Mouse (Mus musculus): ENCODE measurements at regions not wholly inside any gene's neighbourhood (a gene's known extent, or its start where the extent isn't known, plus 50 kb on each side); places are given as distances from the start of the nearest gene placed in this dataset.
A peak's percentile ranks its signal among the peaks of the same experiment; 100 is the strongest.

GRCm38 (mm10) chr2:9422686-9423085, 458.4 kb upstream of the 4930412O13Rik start:
- H3K9me3 ChIP-seq (ENCODE audit: control insufficient read depth, low read length): no peaks in the 10 kb centered on the region
- no peak overlapping the region for H3K4me3 ChIP-seq (ENCODE audit: low read depth, low read length)
- no peak overlapping the region for H3K9ac ChIP-seq (ENCODE audit: low read length)
- DNase-seq (ENCODE audit: low spot score) (no peak), ATAC-seq (replicated peaks; ENCODE audit: low FRiP score, low TSS enrichment, low read depth) (no peak)
- H3K4me1 ChIP-seq (replicated peaks; ENCODE audit: control insufficient read depth, insufficient read depth, low read length): no peaks in the 10 kb centered on the region
- H3K27me3 ChIP-seq (replicated peaks; ENCODE audit: control insufficient read depth, insufficient read depth, low read length): no peaks in the 10 kb centered on the region
- no peaks in the 10 kb centered on the region for H3K36me3 ChIP-seq (ENCODE audit: control insufficient read depth, insufficient read depth, low read length)
- no peak overlapping the region for H3K4me2 ChIP-seq (ENCODE audit: low read length)
- H3K27ac ChIP-seq (ENCODE audit: low read depth): no peak overlapping the region
- 72% methylated on average over 8 of the region's 8 CpGs for WGBS

- Histone ChIP-seq H3K4me2 (ENCODE audit: low read length) (no peak overlapping the region), H3K4me1 (replicated peaks; ENCODE audit: control insufficient read depth, insufficient read depth, low read length) (no peaks in the 10 kb centered on the region), H3K36me3 (ENCODE audit: control insufficient read depth, insufficient read depth, low read length) (no peaks in the 10 kb centered on the region), H3K9me3 (ENCODE audit: control insufficient read depth, low read length) (no peaks in the 10 kb centered on the region), H3K27me3 (replicated peaks; ENCODE audit: control insufficient read depth, insufficient read depth, low read length) (no peaks in the 10 kb centered on the region), H3K4me3 (ENCODE audit: low read depth, low read length) (no peak overlapping the region), H3K27ac (ENCODE audit: low read depth) (no peak overlapping the region), H3K9ac (ENCODE audit: low read length) (no peak overlapping the region)
- DNase-seq (ENCODE audit: low spot score) (no peak), ATAC-seq (replicated peaks; ENCODE audit: low FRiP score, low TSS enrichment, low read depth) (no peak)
- 46% methylated on average over 7 of the region's 7 CpGs for WGBS
These were observed 457.5 kb upstream of the 4930412O13Rik start for GRCm38 (mm10) chr2:9423534-9423933.

GRCm38 (mm10) chr2:9433110-9433940, 447.7 kb upstream of the 4930412O13Rik start:
- ATAC-seq (replicated peaks; ENCODE audit: low FRiP score, low TSS enrichment, low read depth): no peak
- Histone ChIP-seq H3K9me3 (ENCODE audit: control insufficient read depth, low read length) (no peaks in the 10 kb centered on the region), H3K4me2 (ENCODE audit: low read length) (no peak overlapping the region), H3K27ac (ENCODE audit: low read depth) (no peak overlapping the region), H3K4me1 (replicated peaks; ENCODE audit: control insufficient read depth, insufficient read depth, low read length) (no peaks in the 10 kb centered on the region), H3K36me3 (ENCODE audit: control insufficient read depth, insufficient read depth, low read length) (no peaks in the 10 kb centered on the region), H3K9ac (ENCODE audit: low read length) (no peak overlapping the region), H3K27me3 (replicated peaks; ENCODE audit: control insufficient read depth, insufficient read depth, low read length) (no peaks in the 10 kb centered on the region), H3K4me3 (ENCODE audit: low read depth, low read length) (no peak overlapping the region)
- WGBS: 23% methylated on average over 17 of the region's 17 CpGs
- no peak for DNase-seq (ENCODE audit: low spot score)

- H3K4me2 ChIP-seq (ENCODE audit: low read length): no peak overlapping the region
- no peak for DNase-seq (ENCODE audit: low spot score)
- H3K9ac ChIP-seq (ENCODE audit: low read length): no peak overlapping the region
- H3K4me1 ChIP-seq (replicated peaks; ENCODE audit: control insufficient read depth, insufficient read depth, low read length): no peaks in the 10 kb centered on the region
- H3K27ac ChIP-seq (ENCODE audit: low read depth): no peak overlapping the region
- H3K27me3 ChIP-seq (replicated peaks; ENCODE audit: control insufficient read depth, insufficient read depth, low read length): no peaks in the 10 kb centered on the region
- WGBS: 42% methylated on average over 9 of the region's 9 CpGs
- H3K4me3 ChIP-seq (ENCODE audit: low read depth, low read length): no peak overlapping the region
- ATAC-seq (replicated peaks; ENCODE audit: low FRiP score, low TSS enrichment, low read depth): no peak
- H3K9me3 ChIP-seq (ENCODE audit: control insufficient read depth, low read length): no peaks in the 10 kb centered on the region
- H3K36me3 ChIP-seq (ENCODE audit: control insufficient read depth, insufficient read depth, low read length): no peaks in the 10 kb centered on the region
These were observed 445.7 kb upstream of the 4930412O13Rik start for GRCm38 (mm10) chr2:9435155-9435872.

GRCm38 (mm10) chr2:9443103-9443502, 437.9 kb upstream of the 4930412O13Rik start:
- no peaks in the 10 kb centered on the region for H3K36me3 ChIP-seq (ENCODE audit: control insufficient read depth, insufficient read depth, low read length)
- ATAC-seq (replicated peaks; ENCODE audit: low FRiP score, low TSS enrichment, low read depth) (no peak), DNase-seq (ENCODE audit: low spot score) (no peak)
- H3K9me3 ChIP-seq (ENCODE audit: control insufficient read depth, low read length): no peaks in the 10 kb centered on the region
- no peak overlapping the region for H3K4me2 ChIP-seq (ENCODE audit: low read length)
- H3K27ac ChIP-seq (ENCODE audit: low read depth): no peak overlapping the region
- H3K9ac ChIP-seq (ENCODE audit: low read length): no peak overlapping the region
- H3K4me3 ChIP-seq (ENCODE audit: low read depth, low read length): no peak overlapping the region
- no peaks in the 10 kb centered on the region for H3K27me3 ChIP-seq (replicated peaks; ENCODE audit: control insufficient read depth, insufficient read depth, low read length)
- H3K4me1 ChIP-seq (replicated peaks; ENCODE audit: control insufficient read depth, insufficient read depth, low read length): no peaks in the 10 kb centered on the region

- H3K9ac ChIP-seq (ENCODE audit: low read length): no peak overlapping the region
- H3K36me3 ChIP-seq (ENCODE audit: control insufficient read depth, insufficient read depth, low read length): no peaks in the 10 kb centered on the region
- no peaks in the 10 kb centered on the region for H3K27me3 ChIP-seq (replicated peaks; ENCODE audit: control insufficient read depth, insufficient read depth, low read length)
- no peaks in the 10 kb centered on the region for H3K4me1 ChIP-seq (replicated peaks; ENCODE audit: control insufficient read depth, insufficient read depth, low read length)
- no peak overlapping the region for H3K4me2 ChIP-seq (ENCODE audit: low read length)
- no peak overlapping the region for H3K27ac ChIP-seq (ENCODE audit: low read depth)
- ATAC-seq (replicated peaks; ENCODE audit: low FRiP score, low TSS enrichment, low read depth): no peak
- DNase-seq (ENCODE audit: low spot score): no peak
- 83% methylated on average over 1 of the region's 1 CpGs for WGBS
- H3K9me3 ChIP-seq (ENCODE audit: control insufficient read depth, low read length): no peaks in the 10 kb centered on the region
- no peak overlapping the region for H3K4me3 ChIP-seq (ENCODE audit: low read depth, low read length)
These were observed 435.2 kb upstream of the 4930412O13Rik start for GRCm38 (mm10) chr2:9445826-9446225.

- H3K4me1 ChIP-seq (replicated peaks; ENCODE audit: control insufficient read depth, insufficient read depth, low read length): peaks cover 4% of the 10 kb centered on the region; the same call in 1 of the 2 replicates
- H3K9ac ChIP-seq (ENCODE audit: low read length): no peak overlapping the region
- no peak overlapping the region for H3K4me2 ChIP-seq (ENCODE audit: low read length)
- no peak overlapping the region for H3K4me3 ChIP-seq (ENCODE audit: low read depth, low read length)
- no peaks in the 10 kb centered on the region for H3K9me3 ChIP-seq (ENCODE audit: control insufficient read depth, low read length)
- WGBS: 71% methylated on average over 4 of the region's 4 CpGs
- no peak for DNase-seq (ENCODE audit: low spot score)
- no peak for ATAC-seq (replicated peaks; ENCODE audit: low FRiP score, low TSS enrichment, low read depth)
- H3K36me3 ChIP-seq (ENCODE audit: control insufficient read depth, insufficient read depth, low read length): no peaks in the 10 kb centered on the region
- H3K27ac ChIP-seq (ENCODE audit: low read depth): no peak overlapping the region
- no peaks in the 10 kb centered on the region for H3K27me3 ChIP-seq (replicated peaks; ENCODE audit: control insufficient read depth, insufficient read depth, low read length)
These were observed 416.6 kb upstream of the 4930412O13Rik start for GRCm38 (mm10) chr2:9464413-9464812.

- no peaks in the 10 kb centered on the region for H3K9me3 ChIP-seq (ENCODE audit: control insufficient read depth, low read length)
- H3K4me2 ChIP-seq (ENCODE audit: low read length): no peak overlapping the region; the same call in 1 of the 2 replicates
- peaks cover 4% of the 10 kb centered on the region; the same call in 1 of the 2 replicates for H3K4me1 ChIP-seq (replicated peaks; ENCODE audit: control insufficient read depth, insufficient read depth, low read length)
- DNase-seq (ENCODE audit: low spot score) (no peak), ATAC-seq (replicated peaks; ENCODE audit: low FRiP score, low TSS enrichment, low read depth) (peak; percentile 66; the same call in 1 of the 2 replicates)
- H3K27me3 ChIP-seq (replicated peaks; ENCODE audit: control insufficient read depth, insufficient read depth, low read length): no peaks in the 10 kb centered on the region
- WGBS: 51% methylated on average over 5 of the region's 5 CpGs
- H3K36me3 ChIP-seq (ENCODE audit: control insufficient read depth, insufficient read depth, low read length): no peaks in the 10 kb centered on the region
- no peak overlapping the region for H3K9ac ChIP-seq (ENCODE audit: low read length)
- H3K27ac ChIP-seq (ENCODE audit: low read depth): no peak overlapping the region
- no peak overlapping the region for H3K4me3 ChIP-seq (ENCODE audit: low read depth, low read length)
These were observed 416.2 kb upstream of the 4930412O13Rik start for GRCm38 (mm10) chr2:9464818-9465217.

All from intestine, embryonic 14.5 days (tissue).